7 mouse cellular contexts compared by ENCODE assay signal in the genomic region with DNA sequence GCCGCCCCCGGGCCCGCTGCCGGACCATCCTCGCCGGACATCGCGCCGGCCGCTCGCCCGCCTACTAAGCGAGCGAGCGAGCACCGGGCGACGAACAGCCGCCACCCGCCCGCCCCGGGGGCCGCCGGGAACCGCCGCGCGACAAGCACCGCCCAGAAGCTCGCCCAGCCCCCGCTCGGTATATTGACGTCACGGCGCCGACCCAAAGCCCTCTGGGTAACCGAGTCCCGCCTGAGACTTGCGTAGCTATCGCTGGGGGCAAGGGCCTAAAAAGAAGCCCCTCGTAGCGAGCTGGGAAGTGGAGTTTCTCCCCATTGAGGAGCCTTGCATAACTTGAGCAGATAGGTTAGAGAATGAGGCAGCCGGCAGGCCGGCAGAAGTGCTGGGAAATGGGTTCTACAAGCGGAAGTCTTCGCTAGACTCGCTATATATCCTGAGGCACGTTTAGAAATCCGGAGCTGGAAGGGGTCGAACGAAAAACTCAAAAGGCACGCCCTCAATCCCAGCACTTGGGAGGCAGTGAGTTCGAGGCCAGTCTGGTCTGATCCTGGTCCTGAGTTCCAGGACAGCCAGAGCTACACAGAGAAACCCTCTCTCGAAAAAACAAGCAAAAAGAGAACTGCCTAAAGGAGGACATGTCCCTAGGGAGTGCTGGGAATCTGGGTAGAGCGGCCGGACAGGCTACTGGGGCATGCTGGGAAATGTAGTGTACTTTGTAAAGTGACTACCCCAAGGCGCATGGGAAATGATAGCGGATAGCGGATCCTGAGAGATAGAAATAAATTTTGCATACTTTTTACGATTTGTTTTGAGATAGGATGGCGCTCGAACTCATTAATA. TPM values are rescaled to one million over a fixed set of nuclear protein-coding genes. Genes with fewer than 3 reads are reported as not detected.
A peak's percentile ranks its signal among the peaks of the same experiment; 100 is the strongest.
DNase-seq lines count a peak whose midpoint lies in the region; ATAC-seq lines count a peak whose summit lies in the region.

A gene (minus strand): TSS at position 123 of the 840 bp plus-strand sequence.

- intact Hi-C loops in left cerebral cortex, postnatal 36 days (cut with DNase I), result no loop called here

- H3K27me3 ChIP-seq in intestine, embryonic 16.5 days (replicated peaks; ENCODE audit: control insufficient read depth, insufficient read depth, low read length), result no peaks in the 10 kb centered on the region
- H3K27me3 ChIP-seq in midbrain, embryonic 11.5 days (ENCODE audit: control insufficient read depth, insufficient read depth, low read length), result no peaks in the 10 kb centered on the region

- peak; percentile 93 for ATAC-seq in intestine, embryonic 16.5 days
- ATAC-seq in midbrain, embryonic 11.5 days (ENCODE audit: low FRiP score), result peak; percentile 94

- H3K36me3 ChIP-seq in intestine, embryonic 16.5 days (ENCODE audit: control insufficient read depth, insufficient read depth, low read length), result no peaks in the 10 kb centered on the region
- 0 out of 2 replicates have a peak, but pooled peaks cover 2% of the 10 kb centered on the region for H3K36me3 ChIP-seq in midbrain, embryonic 11.5 days (ENCODE audit: control insufficient read depth, insufficient read depth, low read length)

- H3K4me2 ChIP-seq in intestine, embryonic 16.5 days (ENCODE audit: low read depth, low read length), result peak within 1 kb of the TSS; percentile 76
- H3K4me2 ChIP-seq in midbrain, embryonic 11.5 days, result peak within 1 kb of the TSS; percentile 95

- peak within 1 kb of the TSS; percentile 87 for H3K4me3 ChIP-seq in intestine, embryonic 16.5 days (ENCODE audit: low read length)
- peak within 1 kb of the TSS; percentile 87 for H3K4me3 ChIP-seq in midbrain, embryonic 11.5 days (ENCODE audit: low read depth, low read length)

- under 1% methylated on average over 62 of the region's 62 CpGs for WGBS in intestine, embryonic 16.5 days
- WGBS in midbrain, embryonic 11.5 days, result under 1% methylated on average over 52 of the region's 62 CpGs

- DNase-seq in adrenal gland, adult 2 months, result peak; percentile 98
- DNase-seq in embryo, embryonic 11.5 days (ENCODE audit: low read depth, low spot score), result peak; percentile 86
- DNase-seq in gastrocnemius, postnatal 4 days (ENCODE audit: low spot score in 2 of 2), result peak; percentile 90 to 95
- DNase-seq in left cerebral cortex, postnatal 36 days (ENCODE audit: low spot score in 2 of 2), result peak; percentile 97
- DNase-seq in midbrain, embryonic 11.5 days (ENCODE audit: low spot score, missing footprints), result peak; percentile 99
- peak; percentile 87 for DNase-seq in skeletal muscle tissue, adult 2 months (ENCODE audit: low read depth, low spot score)

- H3K9me3 ChIP-seq in intestine, embryonic 16.5 days (ENCODE audit: control insufficient read depth, low read length), result no peaks in the 10 kb centered on the region
- no peaks in the 10 kb centered on the region for H3K9me3 ChIP-seq in midbrain, embryonic 11.5 days (ENCODE audit: control insufficient read depth, low read length)

- peak within 1 kb of the TSS; percentile 83 for H3K9ac ChIP-seq in intestine, embryonic 16.5 days (ENCODE audit: low read depth, low read length)
- peak within 1 kb of the TSS; percentile 95 for H3K9ac ChIP-seq in midbrain, embryonic 11.5 days (ENCODE audit: low read length)

- H3K27ac ChIP-seq in intestine, embryonic 16.5 days (ENCODE audit: low read length), result peak within 1 kb of the TSS; percentile 97
- peak within 1 kb of the TSS; percentile 60 for H3K27ac ChIP-seq in midbrain, embryonic 11.5 days (ENCODE audit: low read depth, low read length)

- peaks cover 35% of the 10 kb centered on the region for H3K4me1 ChIP-seq in intestine, embryonic 16.5 days (ENCODE audit: control insufficient read depth, insufficient read depth, low read length)
- peaks cover 32% of the 10 kb centered on the region for H3K4me1 ChIP-seq in midbrain, embryonic 11.5 days (ENCODE audit: control insufficient read depth, insufficient read depth, low read length)

RNA-seq across cellular contexts. Expression of the gene that starts here (rescaled TPM):
- 100 to 1,000 TPM in 1 of 2 experiments, 10 to 100 TPM in 1; 93.3 to 102 TPM for total RNA-seq in adrenal gland, adult 2 months (2021)
- polyA plus RNA-seq in adrenal gland, adult 2 months (2012; rRNA removed), result 101 and 164 TPM in 2 replicates
- total RNA-seq in gastrocnemius, postnatal 4 days (2021), result 10 to 100 TPM; 63.9 to 81.6 TPM
- polyA plus RNA-seq in intestine, embryonic 16.5 days (2015; fragmentation: Nextera tagmentation; extraction: Ambion mirVana), result 17.0 and 17.3 TPM in 2 replicates
- 100 to 1,000 TPM; 142 to 168 TPM for total RNA-seq in left cerebral cortex, postnatal 36 days (2021)
- 28.4 and 32.7 TPM in 2 replicates for polyA plus RNA-seq in midbrain, embryonic 11.5 days (2014; fragmentation: Nextera tagmentation; extraction: Ambion mirVana)

Comparison
In these comparisons a context has a peak if more than half of its experiments do, and no peak if none do; other contexts are left out.
1. Peak in every context shown above with its lines: DNase-seq, ATAC-seq, H3K4me3 ChIP-seq and H3K27ac ChIP-seq.